Mouse (Mus musculus) lung, embryonic 14.5 days (tissue): ENCODE measurements around the gene Zhx3. TPM values are rescaled to one million over a fixed set of nuclear protein-coding genes. Genes with fewer than 3 reads are reported as not detected.

Experiments used
- ATAC-seq: fragments of 200-750 bp; cut with Nextera tagmentation; 2 replicates; pipeline ENCODE4 v1.8.0; 2017; ENCODE audit warnings: mild to moderate bottlenecking, moderate TSS enrichment, moderate library complexity; ENCODE audit not compliant: insufficient read depth
- DNase-seq: peaks from one replicate; pipeline ENCODE4 v3.0.0-alpha.2; 2015
- H3K27ac ChIP-seq: fragments of 300-500 bp; sonication (generic); 2 replicates; pipeline ENCODE4 v1.5.1; 2014; ENCODE audit warnings: low read depth, mild to moderate bottlenecking, moderate library complexity
- H3K27me3 ChIP-seq: fragments of 300-500 bp; sonication (generic); 2 replicates; pipeline ENCODE4 v1.6.1; 2014; ENCODE audit warnings: low read length, control low read depth; ENCODE audit not compliant: insufficient read depth
- H3K36me3 ChIP-seq: fragments of 300-500 bp; sonication (generic); 2 replicates; pipeline ENCODE4 v1.6.1; 2014; ENCODE audit warnings: control low read depth; ENCODE audit not compliant: insufficient read depth
- H3K4me1 ChIP-seq: fragments of 300-500 bp; sonication (generic); 2 replicates; pipeline ENCODE4 v1.6.1; 2014; ENCODE audit warnings: antibody characterized with exemption, control low read depth; ENCODE audit not compliant: insufficient read depth
- H3K4me2 ChIP-seq: fragments of 300-500 bp; sonication (generic); 2 replicates; pipeline ENCODE4 v1.6.1; 2014; ENCODE audit warnings: mild to moderate bottlenecking
- H3K4me3 ChIP-seq: fragments of 300-500 bp; sonication (generic); 2 replicates; pipeline ENCODE4 v1.5.1; 2014; ENCODE audit warnings: low read depth, low read length
- H3K9ac ChIP-seq: fragments of 300-500 bp; sonication (generic); 2 replicates; pipeline ENCODE4 v1.6.1; 2014
- H3K9me3 ChIP-seq: fragments of 300-500 bp; sonication (generic); 2 replicates; pipeline ENCODE4 v1.6.1; 2016; ENCODE audit warnings: low read depth, low read length, control low read depth
- CTCF ChIP-seq: IDR thresholded peaks from 2 replicates; pipeline ENCODE4 v1.5.1; 2016; ENCODE audit warnings: antibody characterized with exemption, low read depth
- WGBS: fragments of 180-500 bp; shearing (Covaris S2); extraction: QIAGEN DNeasy Blood & Tissue Kit; methylation state at CpG from one replicate; pipeline ENCODE4 v1.1.7; 2014; 5-methylcytosine and 5-hydroxymethylcytosine counted together
- polyA plus RNA-seq: library from polyadenylated mRNA; unstranded; fragments of >200 nt; fragmentation: Nextera tagmentation; extraction: Ambion mirVana; gene quantifications from 2 replicates; pipeline ENCODE4 v1.2.1, GENCODE M21; 2014

Zhx3 gene
- polyA plus RNA-seq, 1 experiment from 2014 or later: 13.0 TPM

GRCm38 (mm10) chr2:160730797-160731116, 142.0 kb downstream of the Zhx3 start:
- WGBS: 5% methylated on average over 19 of the region's 19 CpGs
- H3K4me3 ChIP-seq: peak overlapping the region; percentile 92
- peaks cover 17% of the 10 kb centered on the region for H3K36me3 ChIP-seq
- no peak for TF ChIP-seq CTCF
- H3K27ac ChIP-seq: no peak overlapping the region
- ATAC-seq: no peak
- no peak for DNase-seq
- no peaks in the 10 kb centered on the region for H3K9me3 ChIP-seq
- peak overlapping the region; percentile 93 for H3K4me2 ChIP-seq
- H3K9ac ChIP-seq: peak overlapping the region; percentile 99
- H3K27me3 ChIP-seq: no peaks in the 10 kb centered on the region
- peaks cover 20% of the 10 kb centered on the region for H3K4me1 ChIP-seq

DNA sequence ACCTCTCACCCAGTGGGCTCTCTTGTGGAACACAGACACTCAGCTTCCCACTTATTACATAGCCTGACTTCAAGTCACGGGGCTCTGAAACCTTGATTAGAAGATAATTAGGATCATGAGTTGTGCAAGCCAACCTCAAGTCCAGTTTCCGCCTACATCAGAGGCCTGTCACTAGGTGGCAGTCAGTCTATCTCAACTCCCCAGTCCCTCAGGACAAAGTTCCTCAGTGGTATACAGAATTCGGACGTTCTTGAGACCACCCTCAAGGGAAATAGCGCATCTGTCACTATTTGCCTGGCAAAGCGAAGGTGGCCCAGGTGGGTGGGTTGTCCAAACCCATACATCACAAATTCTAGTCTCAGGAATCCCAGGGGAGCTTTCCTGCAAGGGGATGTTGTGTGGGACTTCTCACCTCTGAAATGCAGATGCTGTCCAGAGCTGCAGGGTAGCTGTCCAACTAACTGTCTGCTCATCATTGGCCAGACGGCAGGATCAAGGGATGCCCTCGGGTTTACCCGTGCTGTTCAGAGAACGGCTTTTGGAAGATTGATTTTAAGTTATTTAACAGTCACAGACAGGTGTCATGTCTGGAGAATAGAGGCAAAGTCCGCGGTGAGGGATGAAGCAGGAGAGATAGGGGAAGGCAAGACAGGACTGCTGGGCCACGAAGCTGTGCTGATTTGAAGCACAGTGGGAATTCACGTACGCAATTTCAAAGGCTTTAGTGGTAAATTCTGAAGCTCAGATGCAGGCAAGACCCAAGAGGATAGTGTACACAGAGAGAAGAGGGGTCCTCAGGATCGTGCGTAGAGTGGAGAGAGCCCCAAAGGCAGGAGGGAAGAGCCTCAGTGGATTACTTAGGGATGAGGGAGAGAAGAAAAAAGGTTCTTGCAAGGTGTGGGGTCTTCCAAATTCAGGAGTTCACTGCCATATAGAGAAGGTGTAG, 142.7 kb downstream of the Zhx3 start:
- Histone ChIP-seq H3K4me3 (peak overlapping the region; percentile 92), H3K9me3 (no peaks in the 10 kb centered on the region), H3K36me3 (peaks cover 12% of the 10 kb centered on the region), H3K4me1 (peaks cover 20% of the 10 kb centered on the region), H3K27ac (no peak overlapping the region), H3K27me3 (no peaks in the 10 kb centered on the region), H3K4me2 (peak overlapping the region; percentile 93), H3K9ac (peak overlapping the region; percentile 99)
- peak; percentile 2; the same call in 1 of the 2 replicates for ATAC-seq
- 20% methylated on average over 17 of the region's 17 CpGs for WGBS
- peak; percentile 64 for DNase-seq
- peak; percentile 66 for TF ChIP-seq CTCF

- no peak overlapping the region for H3K9ac ChIP-seq
- H3K4me2 ChIP-seq: no peak overlapping the region
- H3K4me3 ChIP-seq: no peak overlapping the region
- DNase-seq (no peak), ATAC-seq (no peak)
- no peaks in the 10 kb centered on the region for H3K27me3 ChIP-seq
- H3K27ac ChIP-seq: no peak overlapping the region
- H3K9me3 ChIP-seq: no peaks in the 10 kb centered on the region
- TF ChIP-seq CTCF: no peak
- peaks cover 9% of the 10 kb centered on the region; the same call in 1 of the 2 replicates for H3K36me3 ChIP-seq
- 61% methylated on average over 2 of the region's 2 CpGs for WGBS
- peaks cover 17% of the 10 kb centered on the region for H3K4me1 ChIP-seq
Measured at GRCm38 (mm10) chr2:160729436-160729835, 143.4 kb downstream of the Zhx3 start.

- H3K9ac ChIP-seq: no peak overlapping the region
- H3K27ac ChIP-seq: no peak overlapping the region
- H3K4me1 ChIP-seq: peaks cover 14% of the 10 kb centered on the region
- H3K36me3 ChIP-seq: peaks cover 8% of the 10 kb centered on the region
- H3K27me3 ChIP-seq: no peaks in the 10 kb centered on the region
- ATAC-seq (no peak), DNase-seq (no peak)
- 74% methylated on average over 3 of the region's 3 CpGs for WGBS
- no peaks in the 10 kb centered on the region for H3K9me3 ChIP-seq
- no peak overlapping the region for H3K4me3 ChIP-seq
- TF ChIP-seq CTCF: no peak
- H3K4me2 ChIP-seq: no peak overlapping the region
Measured at GRCm38 (mm10) chr2:160728972-160729371, 143.8 kb downstream of the Zhx3 start.

- no peak for ATAC-seq
- no peak overlapping the region for H3K27ac ChIP-seq
- H3K4me3 ChIP-seq: no peak overlapping the region
- H3K36me3 ChIP-seq: peaks cover 33% of the 10 kb centered on the region
- H3K27me3 ChIP-seq: no peaks in the 10 kb centered on the region
- H3K9me3 ChIP-seq: no peaks in the 10 kb centered on the region
- 0 out of 2 replicates have a peak, but pooled peaks have one; percentile 6 for TF ChIP-seq CTCF
- H3K4me2 ChIP-seq: no peak overlapping the region
- 0 out of 2 replicates have a peak, but pooled peaks cover 5% of the 10 kb centered on the region for H3K4me1 ChIP-seq
- 66% methylated on average over 6 of the region's 6 CpGs for WGBS
- no peak overlapping the region for H3K9ac ChIP-seq
- no peak for DNase-seq
Measured at GRCm38 (mm10) chr2:160725877-160726864, 146.6 kb downstream of the Zhx3 start.

- no peaks in the 10 kb centered on the region for H3K9me3 ChIP-seq
- no peak for ATAC-seq
- H3K4me1 ChIP-seq: no peaks in the 10 kb centered on the region
- H3K27ac ChIP-seq: no peak overlapping the region
- no peak overlapping the region for H3K9ac ChIP-seq
- H3K4me3 ChIP-seq: no peak overlapping the region
- peaks cover 49% of the 10 kb centered on the region for H3K36me3 ChIP-seq
- DNase-seq: no peak
- no peaks in the 10 kb centered on the region for H3K27me3 ChIP-seq
- TF ChIP-seq CTCF: no peak
- no peak overlapping the region for H3K4me2 ChIP-seq
- WGBS: 89% methylated on average over 5 of the region's 5 CpGs
Measured at GRCm38 (mm10) chr2:160724536-160724935, 148.3 kb downstream of the Zhx3 start.
